Mouse (Mus musculus): Measurements from ENCODE around the gene D430041D05Rik.

GRCm38 (mm10) chr2:104145983-104146382, 264.8 kb downstream of the D430041D05Rik start:
- TF ChIP-seq CTCF (IDR thresholded peaks at IDR 0.05; ENCODE audit: borderline replicate concordance, extremely low read depth, insufficient read depth, insufficient read length) (no peak), POLR2A (IDR thresholded peaks at IDR 0.05; ENCODE audit: borderline replicate concordance, extremely low read depth, insufficient read depth, insufficient read length, poor library complexity, severe bottlenecking) (no peak)
